Mouse (Mus musculus) liver, adult (tissue): ENCODE data around the gene Dusp11.
"Not testable (repeated sequence)": the region's sequence is repeated elsewhere in the genome, so short reads cannot be mapped to it uniquely, and the experiment has no call there.

Experiments used
- GATA4 ChIP-seq: IDR thresholded peaks from 2 replicates; pipeline ENCODE4 v1.6.1; 2014; ENCODE audit warnings: mild to moderate bottlenecking, low read length; ENCODE audit not compliant: insufficient replicate concordance

Dusp11 gene

DNA sequence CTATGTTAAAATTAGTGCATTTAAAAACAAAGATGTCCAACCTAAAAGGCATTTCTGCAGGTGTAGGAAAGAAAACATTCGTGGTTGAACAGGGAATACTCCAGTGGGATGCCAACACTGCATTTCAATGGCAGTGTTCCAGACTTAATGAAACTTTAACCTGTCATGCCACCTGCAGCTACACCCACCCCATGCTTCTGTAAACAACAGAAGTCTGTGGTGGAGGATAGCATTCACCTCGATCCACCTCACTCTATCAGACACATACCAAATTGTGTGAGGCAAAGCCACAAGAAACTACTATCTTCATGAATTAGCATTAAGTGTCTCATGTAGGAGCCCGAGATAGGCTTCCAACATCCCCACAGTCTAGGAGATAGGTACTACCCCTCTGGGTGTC is 53.1 kb downstream of the Dusp11 start:
- TF ChIP-seq GATA4 = no peak

DNA sequence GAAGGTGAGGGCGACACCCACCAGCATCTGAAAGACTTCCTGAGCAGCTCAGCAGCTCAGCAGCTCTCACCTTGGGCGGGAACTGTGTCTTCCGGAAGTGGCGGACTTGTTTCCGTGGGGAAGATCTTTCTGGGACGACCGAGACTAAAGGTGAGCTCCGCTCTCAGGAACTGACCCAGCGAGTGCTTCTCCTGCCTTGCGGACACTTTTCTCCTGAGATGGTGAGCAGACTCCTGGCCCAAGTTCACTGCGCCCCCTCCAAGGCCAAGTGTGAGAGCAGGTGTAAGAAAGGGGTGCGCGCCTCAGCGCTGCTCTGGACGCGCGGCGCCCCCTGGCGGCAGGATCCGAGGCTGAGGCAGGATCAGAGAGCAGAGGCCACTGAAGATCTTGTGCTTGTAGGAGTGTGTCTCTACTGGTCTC is 56.8 kb downstream of the Dusp11 start, which contains the start of gene Nat8f4:
Nat8f4 (minus strand) TSS at position 243 of the 420 bp plus-strand sequence.
- TF ChIP-seq GATA4 = not testable (repeated sequence)

DNA sequence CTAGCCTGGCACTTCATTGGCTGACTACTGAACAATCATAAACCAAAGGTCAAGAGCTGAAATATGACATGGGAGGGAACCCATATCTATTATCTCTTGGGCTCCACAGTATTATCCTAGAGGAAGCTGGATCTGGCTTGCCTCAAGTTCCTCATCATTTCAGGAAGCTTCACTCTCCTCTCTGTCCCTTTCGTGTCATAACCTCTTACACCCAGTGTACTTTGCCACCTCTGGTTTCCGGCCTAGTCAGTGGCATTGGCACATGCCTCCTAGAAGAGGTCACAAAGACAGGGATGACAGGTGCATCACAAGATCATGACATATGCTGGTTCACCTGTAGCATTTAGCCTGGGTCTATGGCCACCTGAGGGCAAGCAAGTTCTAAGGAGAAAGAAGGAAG is 59.2 kb downstream of the Dusp11 start:
- no peak for TF ChIP-seq GATA4
